Mouse (Mus musculus) brain, embryonic 14.5 days (tissue): ENCODE data around the gene Unc13a.

Experiments
- CTCF ChIP-seq: fragments of 200-500 bp; IDR thresholded peaks from 2 replicates; pipeline ENCODE4 v1.5.1; 2012; ENCODE audit warnings: inconsistent platforms, mild to moderate bottlenecking, moderate library complexity, borderline replicate concordance; ENCODE audit not compliant: insufficient read depth, insufficient read length; ENCODE audit errors: extremely low read depth
- POLR2A ChIP-seq: fragments of 200-500 bp; IDR thresholded peaks from 2 replicates; pipeline ENCODE4 v1.6.1; 2012; ENCODE audit warnings: mild to moderate bottlenecking, inconsistent platforms, borderline replicate concordance; ENCODE audit not compliant: poor library complexity, insufficient read depth, insufficient read length, severe bottlenecking; ENCODE audit errors: extremely low read depth

DNA sequence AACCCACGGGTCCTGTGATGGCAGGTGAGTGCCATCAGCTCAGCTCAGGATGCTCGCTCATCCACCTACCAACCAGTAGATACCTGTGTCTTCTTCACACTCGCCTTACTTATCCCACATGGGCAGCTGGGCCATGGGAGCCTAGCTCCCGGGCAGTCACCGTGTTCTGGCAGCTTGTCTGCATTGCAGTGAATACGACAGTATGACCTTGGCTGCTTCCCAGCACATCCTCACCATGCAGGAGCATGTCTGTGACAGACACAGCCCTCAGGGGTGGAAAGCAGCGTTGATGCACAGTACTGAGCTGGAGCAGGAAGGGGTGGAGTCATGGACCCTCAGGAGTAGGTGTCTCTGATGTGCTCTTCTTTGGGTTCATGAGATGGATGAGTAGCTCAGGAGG lies 97.1 kb downstream of the Unc13a start:
- TF ChIP-seq POLR2A (no peak), CTCF (no peak)
